Mouse (Mus musculus) left cerebral cortex, postnatal 36 days (tissue): Measurements from ENCODE around the gene Scd3. TPM values are rescaled to one million over a fixed set of nuclear protein-coding genes. Genes with fewer than 3 reads are reported as not detected.

Source experiments
- DNase-seq, 2 experiments: peaks; one replicate each; pipeline ENCODE4 v3.0.0; 2021 to 2022; ENCODE audit warnings: low spot score in 2 of 2, mixed read lengths in 1 of 2
- intact Hi-C: fragments of 180-260 bp; cut with DNase I; formaldehyde crosslinking; loops from one replicate; pipeline ENCODE4 v1.15.1; 2025
- total RNA-seq, 2 experiments: library from RNA; stranded (reverse); gene quantifications; 2 replicates each; pipeline ENCODE4 v1.2.3; 2021

Scd3 gene
- total RNA-seq, result 1 to 10 TPM; 2.5 to 2.8 TPM

DNA sequence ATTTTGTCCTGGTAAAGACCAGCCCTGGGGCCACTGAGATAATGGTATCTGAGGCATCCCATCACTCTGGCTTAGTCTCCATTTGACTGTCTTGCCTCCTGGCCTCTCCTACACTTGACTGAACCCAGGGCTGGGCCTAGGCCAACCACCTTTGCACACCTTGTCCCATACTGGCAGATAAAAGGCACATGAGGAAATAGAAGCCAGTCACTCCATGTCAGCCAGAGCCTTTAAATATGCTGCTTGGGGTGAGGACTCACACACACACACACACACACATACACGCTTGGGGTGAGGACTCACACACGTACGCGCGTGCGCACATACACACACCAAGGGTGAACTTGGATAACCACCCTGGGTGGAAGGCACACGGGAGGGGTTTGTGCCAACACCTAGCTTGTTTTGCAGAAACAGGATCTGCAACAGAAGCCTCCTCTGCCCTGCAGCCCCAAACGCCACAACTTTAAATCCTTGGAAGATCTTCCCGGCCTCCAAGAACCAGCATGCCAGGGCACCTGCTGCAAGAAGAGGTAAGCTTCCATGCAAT, at the start of gene Scd3:
Gene Scd3 (plus strand): TSS at position 255 of the 550 bp plus-strand sequence.
- no peak for DNase-seq
- intact Hi-C loops, result no loop called here

GRCm38 (mm10) chr19:44153781-44154180, 49.3 kb upstream of the Scd3 start:
- intact Hi-C loops, result no loop called here
- DNase-seq, result no peak

DNA sequence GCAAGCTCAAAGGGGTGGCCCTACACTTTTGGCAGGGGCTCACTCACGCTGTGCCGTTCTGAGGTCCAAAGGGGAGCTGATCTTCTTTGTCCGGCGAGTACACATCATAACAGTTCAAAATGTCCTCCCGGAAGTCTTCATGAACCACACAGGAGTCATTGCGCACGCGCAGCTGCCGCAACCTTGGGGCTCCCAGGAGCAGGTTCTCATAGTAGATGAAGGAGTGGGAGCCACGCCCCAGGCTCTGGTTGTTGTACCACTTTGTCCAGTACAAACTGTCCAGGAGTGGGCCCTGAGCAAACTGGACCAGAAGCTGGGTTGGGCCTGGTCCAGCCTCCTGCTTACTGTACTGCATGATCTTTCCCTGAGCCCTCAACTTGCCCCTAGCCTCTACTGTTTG, 46.1 kb upstream of the Scd3 start:
- DNase-seq, result no peak
- intact Hi-C loops, result no loop called here

- no peak for DNase-seq
- intact Hi-C loops, result no loop called here
Measured at GRCm38 (mm10) chr19:44159386-44159785, 43.7 kb upstream of the Scd3 start.

- intact Hi-C loops, result loop anchor here (5.0 kb wide), 1 partner anchor 381 kb away; no protein-coding TSS in a partner anchor
- DNase-seq, result no peak
Measured at GRCm38 (mm10) chr19:44161515-44161914, 41.6 kb upstream of the Scd3 start.

- intact Hi-C loops, result no loop called here
- no peak for DNase-seq
Measured at GRCm38 (mm10) chr19:44174835-44175234, 28.2 kb upstream of the Scd3 start.

DNA sequence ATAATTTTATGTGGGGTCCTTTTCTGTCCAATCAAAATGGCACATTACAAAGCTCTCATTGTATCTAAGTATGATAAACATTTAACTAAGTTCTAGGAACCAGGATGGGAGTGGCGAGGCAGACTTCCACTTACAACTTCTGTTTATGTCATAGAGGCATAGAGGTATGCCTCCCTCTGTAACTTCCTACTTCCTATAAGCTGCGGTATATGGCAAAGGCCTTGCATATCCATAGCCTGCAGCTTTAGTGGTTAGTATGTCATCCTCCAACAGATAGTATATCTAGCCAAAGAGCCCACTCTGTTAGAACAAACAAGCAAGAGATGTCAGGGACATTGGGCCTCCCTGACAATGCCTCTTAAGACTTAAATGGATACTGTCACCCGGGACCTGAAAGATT, 26.3 kb upstream of the Scd3 start:
- DNase-seq, result no peak
- intact Hi-C loops, result no loop called here

- intact Hi-C loops, result no loop called here
Measured at GRCm38 (mm10) chr19:44180502-44180901, 22.6 kb upstream of the Scd3 start.

GRCm38 (mm10) chr19:44183968-44184367, 19.1 kb upstream of the Scd3 start:
- DNase-seq, result no peak
- intact Hi-C loops, result no loop called here

More at GRCm38 (mm10) chr19:44180502-44180901, 22.6 kb upstream of the Scd3 start:
- no peak for DNase-seq

DNA sequence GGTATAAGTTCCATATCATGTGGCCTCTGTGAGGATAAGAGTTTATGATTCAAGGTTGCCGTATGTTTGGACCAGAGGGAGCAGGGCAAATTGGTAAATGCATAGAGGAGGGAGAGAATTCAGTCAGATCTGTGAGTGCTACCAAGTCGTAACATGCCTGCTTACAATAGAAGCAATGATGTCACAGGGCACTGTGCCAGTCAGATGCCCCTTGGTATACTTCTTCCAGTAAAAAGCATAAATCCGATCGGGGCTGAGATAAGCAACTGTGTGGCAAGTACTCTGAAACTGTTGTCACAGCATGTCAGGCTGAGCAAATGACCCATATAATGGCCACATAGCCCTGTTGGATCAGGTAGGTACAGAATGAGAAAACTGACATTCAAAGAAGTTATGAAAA, 14.0 kb upstream of the Scd3 start:
- no peak for DNase-seq
- intact Hi-C loops, result no loop called here

DNA sequence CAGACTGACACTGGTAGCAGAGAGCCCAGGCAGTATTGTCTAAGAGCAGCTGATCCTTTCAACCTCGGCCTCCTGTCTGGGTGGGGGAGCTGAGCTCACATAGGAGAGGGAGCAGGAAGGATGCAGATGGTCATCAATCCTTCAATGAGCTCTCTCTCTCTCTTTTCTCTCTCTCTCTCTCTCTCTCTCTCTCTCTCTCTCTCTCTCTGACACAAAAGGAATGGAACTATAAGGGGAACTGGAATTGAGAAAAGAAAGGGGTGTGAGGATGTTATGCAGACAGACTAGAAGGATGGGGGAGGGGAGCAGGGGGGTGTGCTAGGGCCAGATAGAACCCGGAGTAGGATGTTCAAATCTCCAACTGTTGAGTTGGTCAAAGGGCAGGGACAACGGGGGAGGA, 10.7 kb upstream of the Scd3 start, which contains the start of gene Pkd2l1:
Gene Pkd2l1 (minus strand): TSS at position 101 of the 400 bp plus-strand sequence.
- no peak for DNase-seq
- intact Hi-C loops, result loop anchor here (10.0 kb wide), 1 partner anchor 222 kb away; no protein-coding TSS in a partner anchor

GRCm38 (mm10) chr19:44193906-44194305, 9.2 kb upstream of the Scd3 start:
- intact Hi-C loops, result loop anchor here (10.0 kb wide), 1 partner anchor 221 kb away; no protein-coding TSS in a partner anchor
- no peak for DNase-seq

GRCm38 (mm10) chr19:44195138-44195537, 7.9 kb upstream of the Scd3 start:
- peak; percentile 57 to 63 for DNase-seq
- intact Hi-C loops, result loop anchor here (5.0 to 10.0 kb wide), 2 partner anchors 102 to 220 kb away; no protein-coding TSS in a partner anchor

DNA sequence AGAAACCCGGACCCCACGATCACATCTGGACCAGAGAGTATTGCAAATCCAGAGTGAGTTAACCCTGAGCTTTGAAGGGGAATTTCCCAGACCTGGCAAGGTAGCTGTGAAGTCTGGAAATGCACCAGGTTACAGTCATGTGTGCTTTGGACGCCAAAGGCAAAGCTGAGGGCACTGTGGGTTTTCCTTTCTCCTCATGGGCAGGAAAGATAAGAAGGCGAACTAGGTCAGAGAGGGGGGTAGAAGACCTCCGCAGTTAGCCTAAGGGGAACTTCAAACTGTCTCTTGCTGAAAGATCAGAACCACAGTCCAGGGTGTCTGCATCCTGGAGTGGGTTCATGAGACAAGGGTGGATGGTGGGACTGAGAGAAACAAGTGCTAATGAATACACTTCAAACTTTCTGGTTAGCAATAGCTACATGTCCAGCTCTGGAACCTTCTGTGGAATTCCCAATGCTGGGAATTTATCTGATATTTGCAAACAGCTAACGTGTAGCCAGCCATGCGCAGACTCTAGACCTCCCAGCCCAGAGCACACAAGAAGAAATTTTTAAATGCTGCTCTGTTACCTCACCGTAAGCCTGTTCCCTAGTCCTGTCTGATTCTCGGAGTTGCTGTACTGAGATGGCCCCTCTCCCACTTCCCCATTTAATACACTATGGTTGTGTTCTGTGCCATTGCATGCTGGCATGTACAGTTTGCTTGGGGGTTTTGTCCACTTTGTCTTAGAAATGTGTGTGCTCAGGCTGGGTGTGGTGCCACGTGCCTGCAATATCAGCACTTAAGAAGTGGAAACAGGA, 5.8 kb upstream of the Scd3 start:
- intact Hi-C loops, result loop anchor here (5.0 to 10.0 kb wide), 2 partner anchors 100 to 218 kb away; no protein-coding TSS in a partner anchor
- DNase-seq, result no peak

- intact Hi-C loops, result loop anchor here (5.0 to 10.0 kb wide), 2 partner anchors 99 to 216 kb away; no protein-coding TSS in a partner anchor
- no peak for DNase-seq
Measured at GRCm38 (mm10) chr19:44198494-44198893, 4.6 kb upstream of the Scd3 start.

- no peak for DNase-seq
- intact Hi-C loops, result loop anchor here (5.0 to 10.0 kb wide), 2 partner anchors 98 to 216 kb away; no protein-coding TSS in a partner anchor
Measured at GRCm38 (mm10) chr19:44198964-44199363, 4.1 kb upstream of the Scd3 start.

DNA sequence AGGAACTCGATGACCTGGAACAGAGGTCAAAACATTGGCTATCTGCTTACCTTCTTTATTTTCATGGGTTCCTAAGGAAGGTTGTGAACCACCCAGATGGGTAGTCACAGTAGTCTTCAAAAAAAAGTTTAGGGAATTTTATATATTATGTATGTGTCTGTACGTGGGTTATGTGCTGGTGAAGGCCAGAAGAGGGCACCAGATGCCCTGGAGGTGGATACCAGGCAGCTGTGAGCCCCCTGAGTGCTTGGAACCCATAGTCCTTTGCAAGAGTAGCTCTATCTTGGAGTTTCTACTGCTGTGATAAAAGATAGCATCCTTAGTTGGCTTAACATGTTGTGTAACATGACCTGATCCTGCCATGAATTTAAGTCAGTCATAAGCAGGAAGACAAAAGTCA, 4.0 kb downstream of the Scd3 start:
- no peak for DNase-seq
- intact Hi-C loops, result no loop called here

DNA sequence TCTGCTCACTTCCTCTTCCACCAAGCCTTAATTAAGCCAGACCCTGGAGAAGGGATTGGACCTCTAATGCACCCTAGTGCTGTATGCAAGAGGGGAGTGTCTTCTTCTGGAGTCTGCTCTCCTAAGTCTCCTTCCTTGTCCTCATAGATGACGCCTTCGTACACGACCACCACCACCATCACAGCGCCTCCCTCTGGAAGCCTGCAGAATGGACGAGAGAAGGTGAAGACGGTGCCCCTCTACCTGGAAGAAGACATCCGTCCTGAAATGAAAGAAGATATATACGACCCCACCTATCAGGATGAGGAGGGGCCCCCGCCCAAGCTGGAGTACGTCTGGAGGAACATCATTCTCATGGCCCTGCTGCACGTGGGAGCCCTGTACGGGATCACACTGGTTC, 12.2 kb downstream of the Scd3 start:
- DNase-seq, result no peak
- intact Hi-C loops, result no loop called here

DNA sequence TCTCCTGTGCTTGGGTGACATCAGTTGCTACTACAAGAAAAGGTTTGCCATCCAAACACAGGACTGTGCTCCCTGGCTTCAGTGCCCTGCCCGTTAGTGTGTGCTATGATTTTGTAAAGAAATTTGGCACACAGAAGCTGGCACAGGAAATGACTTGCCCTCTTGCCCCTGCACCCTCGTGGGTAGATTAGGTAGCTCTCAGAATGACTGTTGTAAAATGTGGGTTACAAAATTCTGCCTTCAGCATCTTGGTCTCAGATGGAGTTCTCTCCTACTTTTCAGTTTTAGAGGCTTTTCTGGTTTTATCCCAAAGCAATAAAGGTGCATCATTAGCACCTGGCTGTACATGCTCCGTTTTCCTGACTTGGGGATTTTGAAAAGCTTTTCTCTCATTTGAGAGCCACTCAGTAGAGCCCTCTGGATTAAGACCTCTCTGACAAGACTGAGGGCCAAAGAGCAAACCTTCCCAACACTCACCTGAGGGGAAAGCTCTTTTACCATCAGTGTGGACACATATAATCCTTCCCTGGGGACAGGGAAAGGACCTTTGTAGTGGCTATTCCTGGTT, 15.0 kb downstream of the Scd3 start:
- intact Hi-C loops, result no loop called here
- DNase-seq, result no peak

DNA sequence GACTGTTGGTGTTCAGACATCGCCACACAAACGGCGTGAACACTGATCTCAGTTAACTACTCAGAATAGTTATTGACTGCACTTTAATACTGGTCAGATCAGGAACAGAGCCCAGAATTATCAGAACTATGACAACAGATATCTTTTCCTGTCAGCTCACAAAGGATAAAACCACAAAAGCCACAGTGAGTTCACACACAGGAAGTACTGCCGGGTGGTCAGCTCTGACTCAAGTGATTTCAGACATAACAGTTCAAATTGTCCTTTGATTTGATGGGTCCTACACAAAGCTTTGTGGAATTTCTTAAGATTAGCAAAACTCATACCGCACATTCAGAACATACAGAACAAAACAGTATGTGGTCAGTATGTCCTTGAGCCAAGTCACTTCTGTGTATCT, 22.7 kb downstream of the Scd3 start:
- DNase-seq, result no peak
- intact Hi-C loops, result no loop called here
